Mouse (Mus musculus): ENCODE data around the gene Rnf145.

GRCm38 (mm10) chr11:44531617-44532016 lies 12.9 kb downstream of the Rnf145 start:
- TF ChIP-seq CTCF (IDR thresholded peaks at IDR 0.05; ENCODE audit: insufficient read depth, low read depth, low read length) (no peak), POLR2A (IDR thresholded peaks at IDR 0.05; ENCODE audit: insufficient read depth, low read depth, low read length) (no peak)

All from olfactory bulb, adult 2 months (tissue).